Mouse (Mus musculus) adrenal gland, adult 8-10 months (tissue): ENCODE results near the gene Ints12. TPM values are rescaled to one million over a fixed set of nuclear protein-coding genes. Genes with fewer than 3 reads are reported as not detected.

Experiments
- DNase-seq: peaks from one replicate; pipeline ENCODE4 v3.0.0; 2022
- total RNA-seq, 4 experiments: library from RNA; stranded (reverse); gene quantifications; 2 replicates each; pipeline ENCODE4 v1.2.4; 2022

Gene Ints12
- 10 to 100 TPM; 10.7 to 17.2 (median 16.7) TPM for total RNA-seq

DNA sequence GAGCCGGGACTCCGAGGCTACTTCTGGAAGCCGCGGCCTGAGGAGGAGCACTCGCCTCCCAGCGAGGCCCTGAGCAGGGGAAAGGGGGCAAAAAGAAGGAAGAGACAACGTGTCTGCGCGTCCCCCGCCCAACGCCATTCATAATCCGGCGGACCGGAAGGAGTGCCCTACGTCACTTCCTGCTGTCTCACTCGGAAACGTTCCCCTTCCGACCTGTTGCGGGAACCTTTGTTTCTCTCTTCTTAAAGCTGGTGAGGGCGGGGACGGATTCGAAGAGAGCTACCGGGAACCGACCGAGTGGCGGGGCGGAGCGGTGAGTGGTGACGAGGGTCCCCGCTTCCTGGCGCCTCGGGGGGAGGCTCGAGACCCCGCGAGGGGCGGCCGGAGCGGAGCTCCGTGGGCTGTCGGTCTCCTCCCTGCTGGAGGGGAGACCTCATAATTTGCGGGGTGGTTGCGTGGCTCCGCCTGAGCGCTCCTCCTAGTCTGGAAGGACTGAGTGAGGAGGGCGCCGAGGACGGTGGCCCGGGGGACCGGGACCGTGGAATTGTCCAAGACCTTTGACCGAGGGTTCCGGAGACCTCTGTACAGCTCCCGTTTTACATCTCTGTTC, at the start of gene Ints12, which contains the start of gene Gstcd:
Gene Ints12 (plus strand): TSS at position 177 of the 610 bp plus-strand sequence.
Gene Gstcd (minus strand): TSS at position 370 of the 610 bp plus-strand sequence.
- peak; percentile 87 for DNase-seq

- DNase-seq: no peak
Observed at GRCm38 (mm10) chr3:133052068-133052467, 39.6 kb upstream of the Ints12 start.

DNA sequence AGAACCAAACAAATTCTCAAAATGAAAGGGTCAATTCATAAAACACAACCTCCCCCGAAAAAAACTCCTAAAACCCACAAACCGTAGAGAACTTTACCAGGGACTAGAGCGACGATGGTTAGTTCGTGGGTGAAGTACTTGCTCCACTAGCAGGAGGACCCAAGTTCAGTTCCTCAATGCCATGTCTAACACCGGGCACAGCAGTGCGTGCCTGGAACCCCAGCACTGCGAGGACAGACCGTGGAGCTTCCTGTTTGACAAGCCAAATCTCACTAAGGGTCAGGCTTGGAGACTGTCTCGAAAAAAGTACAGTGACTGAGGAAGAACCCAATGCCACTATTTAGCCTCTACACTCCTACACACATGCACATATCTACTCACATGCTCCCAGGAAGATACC, 16.1 kb upstream of the Ints12 start:
- no peak for DNase-seq

GRCm38 (mm10) chr3:133082736-133083135, 8.9 kb upstream of the Ints12 start:
- DNase-seq: no peak

GRCm38 (mm10) chr3:133085858-133086257, 5.8 kb upstream of the Ints12 start:
- DNase-seq: no peak

DNA sequence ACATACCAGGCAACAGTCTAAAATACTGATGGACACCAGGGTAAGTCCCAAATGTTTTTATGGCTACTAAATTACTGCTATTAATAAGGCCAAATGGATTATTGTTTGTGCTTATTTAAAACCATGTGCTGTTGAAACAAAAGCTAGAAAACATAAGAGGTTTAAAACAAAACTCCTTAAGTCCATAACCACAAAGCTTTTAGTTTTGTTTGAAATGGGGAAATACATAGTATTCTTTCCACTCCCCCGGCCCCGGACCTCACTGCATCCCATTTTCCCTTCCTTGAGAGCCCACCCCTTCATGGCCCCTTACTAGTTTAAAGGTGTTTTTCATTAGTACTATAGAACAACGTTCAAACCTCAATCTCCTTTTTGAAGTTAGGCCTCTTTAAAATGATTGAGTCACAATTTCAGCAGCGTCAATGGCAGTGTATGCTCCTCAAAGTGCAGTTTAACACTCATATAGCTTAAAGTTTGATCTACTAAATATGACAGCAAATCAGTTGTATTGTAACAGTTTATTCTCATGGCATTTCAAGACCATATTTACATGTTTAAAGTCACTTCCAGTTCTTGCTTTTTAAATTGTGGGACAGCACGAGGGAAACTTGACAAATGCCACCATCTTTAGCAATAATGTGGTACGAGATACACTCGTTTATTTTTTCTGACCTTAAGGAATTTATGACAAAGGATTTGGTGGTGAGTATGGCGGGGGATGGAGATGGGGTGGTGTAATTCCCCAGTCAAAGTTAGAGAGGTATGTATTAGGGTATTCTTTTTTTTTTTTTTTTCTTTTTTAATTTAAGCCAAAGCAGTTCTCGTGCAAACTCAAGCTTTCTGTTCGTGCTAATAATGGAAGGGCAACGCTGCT, 1.2 kb upstream of the Ints12 start:
- no peak for DNase-seq

- DNase-seq: no peak
Observed at GRCm38 (mm10) chr3:133091121-133091663, 448 bp upstream of the Ints12 start.

GRCm38 (mm10) chr3:133092274-133092853, 724 bp downstream of the Ints12 start:
- no peak for DNase-seq

DNA sequence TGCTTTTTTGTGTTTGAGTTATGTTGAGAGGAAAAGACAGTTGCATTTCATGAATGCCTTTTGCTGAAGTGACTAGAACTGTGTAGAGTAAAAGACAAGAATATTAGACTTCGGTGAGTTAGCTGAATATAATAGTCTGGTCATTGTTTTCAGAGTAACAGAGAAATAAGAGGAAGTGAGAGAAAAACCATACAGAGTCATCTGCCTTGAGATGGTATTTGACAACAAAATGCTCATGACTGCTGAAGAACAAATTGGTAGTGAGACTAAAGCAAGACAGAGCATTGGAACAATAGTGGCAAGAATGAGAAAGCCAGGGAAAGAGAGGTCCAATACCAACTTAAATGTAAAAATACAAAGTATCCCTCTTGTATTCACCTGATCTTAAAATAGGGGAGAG, 1.3 kb downstream of the Ints12 start:
- DNase-seq: no peak

DNA sequence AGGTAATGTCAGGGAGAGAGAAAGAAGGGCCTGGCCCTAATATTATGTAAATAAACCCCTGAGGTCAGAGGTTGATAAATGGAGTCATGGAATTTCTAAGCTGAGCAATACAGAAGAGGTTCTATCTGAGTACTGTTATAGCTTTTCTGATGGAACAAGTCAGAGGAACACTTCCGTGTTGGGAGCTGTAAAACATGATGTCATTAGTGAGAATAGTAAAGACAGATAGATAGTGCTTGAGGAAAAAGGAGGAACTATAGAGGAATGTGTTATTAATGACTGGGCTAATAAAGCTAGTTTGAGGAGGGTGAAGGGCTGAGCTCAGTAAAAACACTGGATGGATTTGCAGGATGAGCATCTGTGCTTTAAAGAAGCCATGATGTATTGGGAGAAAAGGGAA, 2.7 kb downstream of the Ints12 start:
- no peak for DNase-seq

GRCm38 (mm10) chr3:133097936-133098335, 6.3 kb downstream of the Ints12 start:
- no peak for DNase-seq

- DNase-seq: no peak
Observed at GRCm38 (mm10) chr3:133098336-133098735, 6.7 kb downstream of the Ints12 start.

GRCm38 (mm10) chr3:133098909-133099308, 7.3 kb downstream of the Ints12 start:
- no peak for DNase-seq

DNA sequence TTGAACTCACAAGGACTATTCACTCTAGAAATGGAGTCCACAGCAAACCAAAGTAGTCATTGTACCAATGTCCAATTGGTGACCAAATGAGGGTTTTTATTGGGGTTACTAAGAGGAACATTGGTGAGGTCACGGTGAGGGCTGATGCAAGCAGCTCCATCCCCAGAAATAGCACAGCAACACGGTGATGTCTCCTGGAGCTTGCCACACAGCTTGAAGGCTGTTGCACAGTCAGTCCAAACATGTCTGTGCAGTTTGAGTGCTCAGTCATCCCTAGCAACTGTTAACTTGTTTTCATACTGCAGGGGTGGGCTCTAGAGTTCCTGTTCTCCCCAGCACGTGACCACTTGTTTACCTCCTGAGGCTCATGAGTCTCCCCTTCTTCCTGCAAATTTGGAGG, 12.1 kb downstream of the Ints12 start:
- DNase-seq: no peak

GRCm38 (mm10) chr3:133104436-133104835, 12.8 kb downstream of the Ints12 start:
- no peak for DNase-seq

- no peak for DNase-seq
Observed at GRCm38 (mm10) chr3:133108731-133109130, 17.1 kb downstream of the Ints12 start.

DNA sequence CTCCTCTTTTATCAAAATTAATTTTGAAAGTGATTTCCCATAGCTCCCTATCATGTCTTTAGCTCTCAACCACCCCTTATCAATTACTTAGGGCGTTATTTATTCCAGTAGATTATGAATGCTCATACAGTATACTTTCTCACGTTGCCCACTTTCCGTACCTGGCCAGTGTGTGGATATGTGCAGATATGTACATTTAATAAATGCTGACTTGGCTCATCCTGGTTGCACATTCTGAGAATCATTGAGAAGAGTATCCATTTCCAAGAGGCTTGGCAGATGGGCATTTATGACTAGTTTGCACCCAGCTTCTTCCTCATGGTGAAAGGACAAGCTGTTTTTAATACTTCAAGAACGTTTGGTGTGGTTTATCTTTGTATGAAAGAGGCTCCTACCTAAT, 18.2 kb downstream of the Ints12 start:
- DNase-seq: no peak

DNA sequence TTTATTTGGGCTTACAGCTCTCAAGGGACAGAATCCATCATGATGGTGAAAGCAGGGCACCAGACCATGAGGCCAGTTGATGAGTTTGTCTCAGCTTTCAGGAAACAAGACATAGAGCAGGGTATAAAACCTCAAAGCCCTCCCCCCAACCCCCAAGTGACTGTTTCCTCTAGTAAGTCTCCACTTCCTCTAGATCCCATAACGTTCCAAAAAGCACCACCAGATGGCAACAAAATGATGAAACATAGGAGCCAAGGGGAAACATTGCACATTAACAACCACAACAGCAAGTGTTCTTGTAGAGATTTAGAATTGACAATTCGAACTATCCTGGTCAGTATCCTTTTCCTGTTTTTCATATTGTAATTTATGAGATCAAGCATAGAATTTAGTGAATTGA, 20.1 kb downstream of the Ints12 start:
- DNase-seq: peak; percentile 8

- no peak for DNase-seq
Observed at GRCm38 (mm10) chr3:133113281-133113680, 21.6 kb downstream of the Ints12 start.

- no peak for DNase-seq
Observed at GRCm38 (mm10) chr3:133131372-133131771, 39.7 kb downstream of the Ints12 start.

DNA sequence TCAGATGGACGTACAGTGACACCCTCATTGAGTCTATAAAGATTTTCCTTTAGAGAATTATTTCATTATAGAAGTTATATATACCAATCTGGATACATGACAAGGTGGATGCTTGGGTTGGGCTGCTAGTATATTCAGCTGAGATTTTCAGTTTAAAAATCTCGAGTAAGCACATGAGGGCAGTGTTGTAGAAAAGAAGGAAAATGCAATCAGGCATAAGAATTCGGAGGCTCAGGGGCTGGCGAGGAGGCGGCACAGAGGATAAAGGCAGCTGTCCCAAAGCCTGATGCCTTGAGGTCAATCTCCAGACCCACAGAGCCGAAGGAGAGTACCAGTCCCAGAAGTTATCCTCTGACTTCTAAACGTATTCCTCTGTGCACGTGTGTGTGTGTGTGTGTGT, 41.0 kb downstream of the Ints12 start:
- no peak for DNase-seq

DNA sequence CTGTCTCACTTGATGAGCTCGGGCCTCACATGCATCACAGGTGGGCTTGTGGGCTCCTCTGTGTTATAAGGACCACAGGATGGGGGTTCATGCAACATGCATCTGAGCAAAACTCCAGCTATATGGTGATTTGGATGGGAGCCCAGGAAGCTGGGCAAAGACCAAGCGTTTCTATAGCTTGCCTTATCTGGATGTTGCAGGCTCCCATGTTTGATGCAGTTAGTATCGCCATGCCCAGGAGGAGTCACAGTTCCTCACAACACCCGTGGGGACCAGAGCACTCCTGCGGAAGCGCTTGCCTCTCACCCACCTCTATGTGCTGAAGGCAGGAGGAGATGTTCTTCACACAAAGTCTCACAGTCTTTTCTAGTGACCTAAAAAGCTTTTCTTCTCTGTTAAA, 50.2 kb downstream of the Ints12 start:
- no peak for DNase-seq

DNA sequence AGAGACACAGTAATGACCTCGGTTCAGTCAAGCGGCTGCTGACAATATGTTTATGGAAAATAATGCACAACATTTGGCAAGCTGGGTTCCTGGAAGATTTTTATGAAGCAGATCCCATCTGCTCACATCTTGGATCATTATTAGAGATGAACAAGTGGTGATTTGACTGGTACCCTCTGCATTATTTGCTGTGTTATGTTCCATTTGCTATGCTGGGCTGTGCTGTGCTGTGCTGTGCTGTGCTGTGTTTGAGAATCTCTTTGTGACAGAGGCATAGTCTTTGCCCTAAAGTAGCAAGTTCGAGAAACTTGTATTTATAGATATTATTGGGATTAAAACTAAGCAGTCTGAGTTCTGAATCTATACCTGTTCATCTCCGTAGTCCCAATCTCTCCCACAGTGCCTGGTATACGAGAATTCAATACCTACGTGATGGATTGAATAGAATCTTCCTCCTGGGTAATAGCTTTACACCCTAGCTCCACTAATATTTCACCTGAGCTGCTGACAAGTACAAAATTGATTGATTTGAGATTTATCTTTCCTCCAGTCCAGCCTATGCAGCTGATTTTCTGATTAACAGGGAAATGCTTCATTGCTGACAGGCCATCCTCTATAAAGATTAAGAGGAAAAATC, 53.0 kb downstream of the Ints12 start:
- DNase-seq: no peak
